Mouse (Mus musculus) brain, embryonic 14.5 days (tissue): Measurements from ENCODE around the gene Pam.

Experiments used
- CTCF ChIP-seq: fragments of 200-500 bp; IDR thresholded peaks from 2 replicates; pipeline ENCODE4 v1.5.1; 2012; ENCODE audit warnings: inconsistent platforms, mild to moderate bottlenecking, moderate library complexity, borderline replicate concordance; ENCODE audit not compliant: insufficient read depth, insufficient read length; ENCODE audit errors: extremely low read depth
- POLR2A ChIP-seq: fragments of 200-500 bp; IDR thresholded peaks from 2 replicates; pipeline ENCODE4 v1.6.1; 2012; ENCODE audit warnings: mild to moderate bottlenecking, inconsistent platforms, borderline replicate concordance; ENCODE audit not compliant: poor library complexity, insufficient read depth, insufficient read length, severe bottlenecking; ENCODE audit errors: extremely low read depth

GRCm38 (mm10) chr1:98051039-98051438, 44.4 kb downstream of the Pam start:
- no peak for TF ChIP-seq CTCF
- TF ChIP-seq POLR2A, result no peak
